Mouse (Mus musculus): ENCODE measurements around the gene Znrd1as. TPM values are rescaled to one million over a fixed set of nuclear protein-coding genes. Genes with fewer than 3 reads are reported as not detected.
"Not testable (repeated sequence)": the region's sequence is repeated elsewhere in the genome, so short reads cannot be mapped to it uniquely, and the experiment has no call there.

Gene Znrd1as
- total RNA-seq, 2 experiments from 2014 or later: 7.1 to 9.2 TPM

DNA sequence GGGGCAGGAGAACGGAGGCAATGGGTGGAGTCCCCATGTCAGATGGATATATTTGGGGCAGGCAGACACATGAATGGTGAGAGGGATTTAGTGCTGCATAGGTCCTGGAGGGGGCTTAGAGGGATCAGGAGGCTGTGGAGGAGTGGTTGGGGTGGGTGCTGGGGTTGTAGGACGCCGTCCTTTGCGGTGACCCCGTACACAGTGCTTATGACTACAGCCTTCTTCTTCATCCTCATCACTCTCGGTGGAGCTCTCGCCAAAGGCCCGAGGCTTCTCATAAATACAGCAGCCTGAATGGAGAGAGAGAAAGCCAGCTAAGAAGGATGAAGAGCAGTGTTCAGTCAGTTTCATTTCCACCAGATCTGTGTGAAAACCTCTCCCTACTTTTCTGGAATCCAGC is 9.1 kb upstream of the Znrd1as start:
- no peak for DNase-seq (ENCODE audit: low spot score in 2 of 2)

DNA sequence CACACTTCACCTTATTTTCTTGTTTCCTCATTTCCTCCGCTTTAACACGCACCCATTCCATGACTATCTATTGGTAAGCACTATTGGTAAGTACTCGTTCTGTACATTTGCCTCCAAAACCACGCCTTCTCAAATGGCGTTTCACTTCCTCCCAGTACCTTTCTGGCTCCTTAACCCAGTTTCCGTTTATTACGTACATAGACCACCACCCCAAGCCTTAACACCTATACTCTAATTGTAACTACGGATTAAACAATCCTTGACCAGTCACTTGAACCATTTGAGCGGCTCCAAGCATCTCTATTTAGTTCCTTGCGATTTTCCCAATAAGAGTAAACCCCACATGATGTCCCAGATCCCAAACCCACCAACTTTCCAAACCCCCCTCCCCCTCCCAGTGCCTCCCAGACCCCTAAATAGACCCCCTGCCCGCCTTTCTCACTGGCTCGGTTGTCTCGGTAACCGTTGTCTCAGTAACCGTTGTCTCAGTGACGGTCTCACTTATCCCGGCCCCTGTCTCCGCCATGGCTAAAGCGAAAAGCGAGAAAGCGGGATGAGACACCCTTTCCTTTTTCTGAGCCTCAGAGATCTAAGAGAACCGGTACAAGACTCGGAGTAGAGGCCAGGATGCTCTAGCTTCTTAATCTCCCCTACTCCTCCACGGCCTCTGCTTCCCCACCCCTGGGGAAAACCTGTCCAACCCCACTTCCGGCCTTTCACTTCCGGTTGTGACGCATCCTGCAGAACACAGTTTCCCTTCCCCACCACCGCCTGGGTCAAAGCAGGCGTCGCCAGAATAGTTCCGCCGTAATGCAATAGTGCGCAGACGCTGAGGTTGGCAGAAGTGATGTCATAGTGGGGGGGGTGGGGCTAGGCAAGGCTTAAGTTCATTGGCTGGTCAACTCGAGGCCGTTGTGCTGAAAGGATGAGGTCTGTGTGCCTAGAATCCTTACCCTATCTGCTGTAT is 7.1 kb upstream of the Znrd1as start, which contains the start of gene Ppp1r11:
Ppp1r11 (minus strand) TSS at position 761 of the 967 bp plus-strand sequence.
- DNase-seq (ENCODE audit: low spot score in 2 of 2): peak; percentile 84 to 94

DNA sequence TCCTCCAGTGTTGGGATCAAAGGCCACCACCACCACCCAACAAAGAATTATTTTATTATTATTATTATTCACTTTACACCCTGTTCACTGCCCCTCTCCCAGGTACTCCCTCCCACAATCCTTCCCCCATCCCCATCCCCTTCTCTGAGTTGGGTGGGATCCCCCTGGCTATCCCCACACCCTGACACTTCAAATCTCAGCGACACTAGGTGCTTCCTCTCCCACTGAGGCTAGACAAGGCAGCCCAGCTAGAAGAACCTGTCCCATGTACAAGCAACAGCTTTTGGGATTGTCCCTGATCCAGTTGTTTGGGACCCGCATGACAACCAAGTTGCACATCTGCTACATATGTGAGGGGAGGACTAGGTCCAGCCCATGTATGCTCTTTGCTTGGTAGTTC is 5.8 kb upstream of the Znrd1as start:
- DNase-seq (ENCODE audit: low spot score in 2 of 2): no peak

DNA sequence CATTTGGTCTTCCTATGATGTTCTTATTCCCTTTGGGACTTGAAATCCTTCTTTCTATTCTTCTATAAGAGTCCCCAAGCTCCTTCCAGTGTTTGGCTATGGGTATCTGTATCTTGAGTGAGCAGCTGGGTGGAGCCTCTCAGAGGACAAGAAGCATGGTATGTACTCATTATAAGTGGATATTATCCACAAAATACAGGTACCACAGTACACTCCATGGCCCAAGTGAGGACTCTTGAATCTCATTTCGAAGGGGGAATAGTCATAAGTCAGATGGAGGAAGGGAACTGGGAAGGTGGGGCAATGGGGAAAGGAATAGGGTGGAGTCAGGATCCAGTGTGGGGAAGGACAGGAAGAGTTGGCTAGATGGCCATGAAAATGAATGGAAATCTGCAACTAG is 5.3 kb upstream of the Znrd1as start:
- no peak for DNase-seq (ENCODE audit: low spot score in 2 of 2)

DNA sequence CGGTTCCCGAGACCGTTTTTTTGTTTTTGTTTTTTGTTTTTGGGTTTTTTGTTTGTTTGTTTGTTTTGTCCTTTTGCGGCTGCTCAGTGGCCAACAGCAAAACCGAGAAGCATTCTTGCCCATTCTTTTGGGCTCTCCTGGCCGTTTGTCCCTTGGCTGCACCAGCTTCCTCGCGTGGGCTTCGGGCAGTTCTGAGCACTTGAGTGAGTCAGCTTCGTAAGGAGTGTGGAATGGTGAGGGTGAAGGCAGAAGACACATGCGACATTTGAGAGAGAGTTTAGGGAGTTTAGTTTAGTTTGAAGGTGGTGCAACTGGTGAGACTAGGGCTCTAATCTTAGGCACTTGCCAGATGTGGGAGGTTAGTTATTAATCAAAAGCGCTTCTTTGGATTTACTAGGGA is 492 bp downstream of the Znrd1as start:
- no peak for DNase-seq (ENCODE audit: low spot score in 2 of 2)

DNA sequence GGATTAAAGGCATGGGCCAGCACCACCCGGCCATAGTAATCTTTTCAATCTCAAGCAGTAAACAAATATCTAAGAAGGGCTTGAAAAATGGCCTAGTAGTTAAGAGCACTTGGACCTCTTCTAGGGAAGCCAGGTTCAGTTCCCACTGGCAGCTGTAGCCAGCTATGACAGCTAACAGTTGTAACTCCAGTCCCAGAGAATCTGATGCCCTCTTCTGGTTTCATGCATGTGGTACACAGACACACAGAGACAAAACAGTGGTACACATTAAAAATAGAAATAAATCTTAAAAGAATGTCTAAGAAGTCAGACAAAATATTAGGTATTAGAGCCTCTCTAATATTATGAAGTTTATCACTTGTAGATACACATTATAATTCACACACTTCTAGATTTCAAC is 2.7 kb downstream of the Znrd1as start:
- no peak for DNase-seq (ENCODE audit: low spot score in 2 of 2)

DNA sequence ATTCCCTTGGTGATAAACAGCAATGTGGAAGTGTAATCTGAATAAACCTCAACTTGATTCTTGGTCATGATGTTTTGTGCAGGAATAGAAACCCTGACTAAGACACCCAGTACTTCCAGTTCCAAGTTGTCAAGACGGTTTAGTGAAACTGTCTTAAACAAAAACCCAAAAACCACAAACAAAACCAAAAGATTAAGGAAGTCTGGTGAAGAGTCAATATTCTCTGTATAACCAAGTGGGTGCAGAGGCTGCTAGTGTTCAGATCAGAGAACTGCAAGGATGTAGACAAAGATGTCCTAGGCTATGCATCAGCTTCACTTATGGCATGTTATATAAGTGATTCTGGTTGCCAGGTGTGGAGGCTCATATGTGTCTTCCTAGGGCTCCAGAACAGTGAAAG is 8.5 kb downstream of the Znrd1as start:
- no peak for DNase-seq (ENCODE audit: low spot score in 2 of 2)

DNA sequence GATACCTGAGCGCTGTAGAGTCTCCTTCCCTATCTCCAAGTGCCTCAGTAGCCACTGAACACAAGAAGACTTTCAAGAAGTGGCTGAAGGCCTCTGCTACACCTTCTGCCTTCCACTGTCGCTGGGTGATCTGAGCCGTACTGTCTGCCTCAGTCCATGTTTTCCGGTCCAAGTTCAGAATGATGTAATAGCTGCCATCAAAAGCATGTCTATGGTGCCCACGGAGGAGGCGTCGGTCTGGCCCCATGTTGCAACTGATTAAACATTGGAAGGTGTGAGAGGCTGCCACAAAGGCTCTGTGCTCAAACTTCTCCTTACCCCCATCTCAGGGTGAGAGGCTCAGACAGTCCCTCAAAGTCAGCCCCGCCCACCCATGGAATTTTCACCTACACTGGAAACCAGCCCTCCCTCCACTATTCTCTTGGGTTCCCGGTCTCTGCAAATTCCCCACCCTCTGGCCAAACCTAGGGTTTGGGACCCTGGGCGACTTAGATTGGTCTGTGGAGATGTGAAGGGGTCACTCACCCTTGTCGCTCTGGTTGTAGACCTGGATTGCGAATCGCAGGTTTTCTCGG is 12.0 kb downstream of the Znrd1as start:
- no peak for DNase-seq (ENCODE audit: low spot score in 2 of 2)

DNA sequence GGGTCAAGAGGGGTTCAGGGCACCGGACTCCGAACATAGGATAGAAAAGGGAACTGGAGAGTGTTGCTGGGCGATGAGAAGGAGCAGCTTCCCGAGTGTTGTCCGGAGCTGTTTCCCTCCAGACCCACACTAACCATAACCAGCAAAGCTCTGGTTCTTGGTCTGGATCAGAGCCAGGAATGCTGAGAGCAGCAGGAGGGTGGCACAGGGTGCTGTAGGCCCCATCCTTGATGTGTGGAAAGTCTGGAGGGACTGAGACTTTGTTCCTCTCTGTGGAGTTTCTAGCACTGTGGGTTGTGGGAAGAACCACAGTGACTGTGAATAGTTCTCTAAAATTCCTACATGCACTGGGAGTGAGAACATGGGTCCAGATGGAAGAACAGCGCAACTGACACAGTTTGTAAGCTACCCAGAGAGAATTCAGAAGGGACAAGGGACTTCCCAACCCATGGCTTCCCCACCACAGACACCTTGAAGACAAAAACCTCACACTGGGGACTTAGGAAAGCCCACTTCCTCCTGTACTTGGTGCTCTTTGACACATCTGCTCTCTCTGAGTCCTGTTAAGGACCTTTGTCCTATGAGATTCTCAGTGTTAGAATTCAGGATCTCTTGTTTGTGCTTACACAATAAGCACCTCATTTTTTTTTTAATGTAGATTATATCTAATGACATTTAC is 12.9 kb downstream of the Znrd1as start:
- DNase-seq (ENCODE audit: low spot score in 2 of 2): no peak

DNA sequence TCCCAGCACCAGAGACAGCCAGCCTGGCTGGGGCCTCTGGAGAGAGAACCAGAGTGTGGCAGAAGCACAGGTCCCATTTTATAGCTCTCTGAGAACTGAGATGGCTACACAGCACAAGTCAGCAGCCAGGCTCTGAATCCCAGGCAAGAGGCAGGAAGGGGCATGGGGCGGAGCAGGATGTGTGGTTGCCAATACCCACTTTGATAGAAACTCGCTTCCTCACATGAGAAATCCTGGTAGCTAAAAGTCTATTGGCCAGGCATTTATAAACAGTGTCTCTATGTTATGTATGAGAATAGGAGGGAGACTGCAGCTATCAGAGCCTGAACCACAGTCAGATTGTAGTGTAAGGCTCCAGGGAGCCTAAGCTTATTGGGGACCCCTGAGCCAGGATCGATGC is 14.4 kb downstream of the Znrd1as start:
- DNase-seq (ENCODE audit: low spot score in 2 of 2): no peak

DNA sequence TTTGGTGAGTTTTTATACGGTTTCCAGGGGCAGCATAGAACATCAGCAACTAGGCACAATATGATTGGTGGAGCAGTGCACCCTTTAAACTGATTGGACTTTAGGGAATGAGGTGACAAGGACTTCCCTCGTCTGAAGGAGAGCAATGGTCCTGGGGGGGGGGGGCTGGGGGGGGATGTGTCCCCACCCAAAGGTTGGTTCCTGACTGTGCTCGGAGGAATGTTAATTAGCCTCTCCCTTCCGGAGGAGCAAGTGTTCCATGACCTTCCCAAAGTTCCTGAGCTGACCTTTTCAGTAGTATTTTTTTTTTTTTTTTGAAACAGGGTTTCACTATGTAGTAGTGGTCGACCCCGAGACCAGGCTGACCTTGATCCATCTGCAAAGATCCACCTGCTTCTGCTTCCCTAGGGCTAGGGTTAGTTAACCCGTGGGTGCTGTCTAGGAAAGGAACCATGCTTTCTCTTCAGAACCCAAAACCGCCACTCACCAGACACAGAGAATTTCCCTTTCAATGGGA is 14.9 kb downstream of the Znrd1as start:
- no peak for DNase-seq (ENCODE audit: low spot score in 2 of 2)

DNA sequence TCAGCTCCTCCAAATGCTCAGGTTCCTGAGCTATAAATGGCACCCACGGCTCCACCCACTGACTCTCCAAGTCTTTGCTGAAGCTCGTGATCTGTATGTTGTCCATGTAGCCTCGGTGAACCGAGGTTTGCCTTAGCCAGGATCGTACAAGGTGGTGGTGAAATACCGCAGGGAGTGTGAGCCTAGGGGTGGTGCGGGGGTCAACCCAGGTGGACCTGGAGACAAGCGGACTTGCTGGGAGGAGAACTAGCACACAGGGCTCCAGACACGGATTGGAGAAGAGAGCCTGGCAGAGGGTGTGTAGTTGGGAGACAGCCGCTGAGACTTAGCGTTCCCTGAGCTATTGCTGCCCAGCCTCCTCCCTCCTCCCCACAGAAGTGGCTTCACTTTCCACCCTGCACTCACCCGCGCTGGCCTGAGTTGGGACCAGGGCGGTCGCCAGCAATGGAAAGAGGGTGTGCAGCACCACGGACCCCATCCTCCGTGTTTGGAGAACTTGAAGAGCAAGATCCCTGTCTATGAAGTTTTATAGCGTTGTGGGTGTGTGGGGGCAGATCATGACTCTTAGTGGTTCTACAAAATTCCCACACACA is 22.9 kb downstream of the Znrd1as start, which contains the start of gene 2410137M14Rik:
2410137M14Rik (minus strand) TSS at position 17 of the 593 bp plus-strand sequence.
- DNase-seq (ENCODE audit: low spot score in 2 of 2): no peak

DNA sequence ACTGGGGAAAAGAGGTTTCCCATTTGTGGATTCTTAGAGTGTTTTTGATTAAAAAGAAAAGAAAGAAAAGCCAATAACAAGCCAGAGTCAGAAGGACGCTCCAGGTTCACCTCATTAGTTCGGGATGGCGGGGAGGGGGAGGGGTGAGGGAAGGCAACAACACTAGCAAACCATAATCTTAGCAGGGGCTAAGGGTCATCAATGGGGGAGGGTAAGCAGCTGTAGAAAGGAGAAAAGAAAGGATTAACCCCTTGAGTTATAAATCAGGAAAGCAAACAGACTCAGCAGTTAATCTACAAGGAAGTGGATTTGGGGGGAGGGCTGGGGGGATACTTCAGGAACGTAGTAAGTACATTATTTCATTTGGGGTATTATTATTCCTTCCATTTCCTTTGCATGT is 23.5 kb downstream of the Znrd1as start:
- no peak for DNase-seq (ENCODE audit: low spot score in 2 of 2)

DNA sequence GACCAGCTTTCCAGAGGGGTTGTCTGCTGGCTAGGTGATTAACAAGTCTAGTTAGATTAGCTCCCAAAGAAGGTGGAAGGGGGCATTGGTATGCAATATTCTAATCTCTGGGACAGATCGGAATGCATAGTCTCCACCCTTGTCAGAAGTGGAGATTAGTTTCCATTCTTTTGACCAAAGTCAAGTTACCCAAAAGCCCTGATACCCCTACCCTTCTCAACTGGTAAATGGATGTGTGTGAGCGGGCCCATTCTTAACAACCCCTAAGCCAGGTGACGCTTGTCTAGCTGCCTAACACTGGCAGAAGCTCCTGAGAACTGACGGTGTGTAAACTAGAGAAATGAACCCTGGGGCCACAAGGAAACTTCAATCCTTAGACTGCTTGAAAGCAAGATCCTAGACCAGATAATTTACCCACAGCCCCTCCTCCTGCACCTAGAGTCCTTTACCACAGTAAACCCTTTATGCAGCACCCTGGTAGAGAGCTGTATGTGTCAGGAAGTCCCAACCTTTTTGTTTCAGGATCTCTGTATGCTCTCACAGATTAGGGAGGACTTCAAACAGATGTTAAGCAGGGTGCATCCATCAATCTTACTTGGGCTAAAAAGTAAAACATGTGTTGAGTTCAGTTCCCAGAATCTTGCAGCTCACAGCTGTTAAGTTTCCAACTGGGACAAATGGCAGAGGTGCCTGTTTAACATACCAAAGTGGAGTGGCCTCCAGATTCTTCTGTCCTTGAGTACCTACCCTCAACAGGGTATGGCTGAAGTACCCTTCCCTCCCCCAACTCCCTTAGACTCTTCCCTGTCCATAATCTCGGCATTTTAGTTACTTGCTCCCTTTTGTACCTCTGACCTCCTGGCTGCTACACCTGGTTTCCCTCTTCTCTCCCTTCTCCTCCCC is 24.1 kb downstream of the Znrd1as start:
- DNase-seq (ENCODE audit: low spot score in 2 of 2): no peak

DNA sequence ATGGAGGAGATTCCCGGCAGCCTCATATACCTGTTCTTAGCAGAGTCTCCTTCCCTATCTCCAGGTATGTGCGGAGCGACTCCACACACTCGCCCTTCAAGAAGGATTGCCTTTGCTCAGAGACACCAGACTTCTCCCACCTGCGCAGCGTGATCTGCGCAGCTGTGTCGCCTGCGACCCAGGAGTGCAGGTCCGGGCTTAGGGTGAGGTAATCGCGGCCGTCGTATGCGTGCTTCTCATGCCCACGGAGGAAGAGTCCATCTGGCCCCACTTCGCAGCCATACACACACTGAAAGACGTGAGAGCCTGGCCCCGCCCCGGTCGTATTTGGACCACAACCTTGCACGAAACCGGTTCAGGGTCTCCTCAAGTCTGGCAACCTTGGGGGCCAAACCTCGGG is 30.1 kb downstream of the Znrd1as start:
- DNase-seq (ENCODE audit: low spot score in 2 of 2): no peak

DNA sequence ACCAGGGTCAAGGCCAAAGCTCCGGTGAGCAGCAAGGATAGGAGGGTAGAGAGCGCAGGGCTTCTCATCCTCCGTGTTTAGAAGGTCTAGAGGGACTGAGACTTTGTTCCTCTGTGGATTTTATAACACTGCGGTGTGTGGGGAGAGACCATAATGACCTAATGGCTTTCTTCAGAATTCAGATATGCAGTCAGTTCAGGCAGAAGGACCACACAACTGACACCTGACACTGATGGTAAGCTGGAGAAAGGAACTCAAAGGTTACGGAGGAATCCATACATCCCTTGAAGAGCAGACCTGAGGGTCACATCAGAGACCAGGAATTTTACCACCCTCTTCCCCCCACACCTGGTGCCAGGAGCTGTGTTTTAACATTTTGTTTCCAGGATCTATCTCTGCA is 31.0 kb downstream of the Znrd1as start, which contains the start of gene H2-M5:
H2-M5 (minus strand) TSS at position 101 of the 400 bp plus-strand sequence.
- no peak for DNase-seq (ENCODE audit: low spot score in 2 of 2)

DNA sequence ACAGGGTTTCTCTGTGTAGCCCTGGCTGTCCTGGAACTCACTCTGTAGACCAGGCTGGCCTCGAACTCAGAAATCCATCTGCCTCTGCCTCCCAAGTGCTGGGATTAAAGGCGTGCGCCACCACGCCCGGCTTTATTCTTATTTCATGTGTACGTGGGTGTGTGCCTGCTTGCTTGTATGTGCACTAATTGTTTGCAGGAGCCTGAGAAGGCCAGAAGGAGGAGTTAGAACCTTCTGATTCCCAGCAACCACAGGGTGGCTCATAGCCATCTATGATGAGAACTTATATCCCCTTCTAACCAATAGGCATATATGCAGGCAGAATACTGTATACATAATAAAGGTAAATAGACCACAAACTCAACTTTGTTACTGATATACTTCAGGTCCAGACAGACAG is 32.2 kb downstream of the Znrd1as start:
- DNase-seq (ENCODE audit: low spot score in 2 of 2): not testable (repeated sequence)

DNA sequence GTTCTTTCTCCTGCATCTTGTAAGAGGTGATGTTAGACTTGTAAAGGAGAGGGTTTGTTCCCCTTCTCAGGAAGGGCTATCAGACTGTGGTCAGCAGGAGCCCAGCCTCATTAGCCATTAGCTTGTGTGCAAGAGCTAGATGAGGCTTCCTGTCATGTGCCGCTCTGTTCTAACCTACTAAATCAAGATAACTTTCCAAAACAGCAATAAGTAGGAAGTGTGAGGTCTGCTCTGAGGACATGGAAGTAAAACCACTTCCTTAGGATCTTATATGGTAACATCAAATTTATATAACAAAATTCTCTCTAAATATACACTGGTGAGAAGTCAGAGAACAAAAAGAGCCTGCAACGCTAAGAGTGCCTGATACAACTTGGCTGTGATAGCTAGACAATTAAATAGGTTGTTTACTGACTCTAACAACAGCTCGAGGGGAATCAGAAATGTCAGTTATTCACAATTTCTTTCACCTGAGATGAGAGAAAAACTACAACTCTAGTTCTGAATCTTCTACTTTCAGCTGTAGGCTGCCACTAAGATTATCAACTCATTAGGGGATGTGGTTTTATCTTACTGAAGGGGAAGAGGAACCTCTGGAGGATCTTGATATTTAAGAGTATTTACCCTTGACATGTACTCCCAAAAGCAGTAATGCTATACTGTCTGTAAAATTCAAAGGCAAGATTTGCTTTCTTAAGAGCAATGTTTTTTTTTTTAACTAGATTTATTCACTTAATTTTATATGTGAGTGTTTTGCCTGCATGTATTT is 34.1 kb downstream of the Znrd1as start:
- DNase-seq (ENCODE audit: low spot score in 2 of 2): no peak

DNA sequence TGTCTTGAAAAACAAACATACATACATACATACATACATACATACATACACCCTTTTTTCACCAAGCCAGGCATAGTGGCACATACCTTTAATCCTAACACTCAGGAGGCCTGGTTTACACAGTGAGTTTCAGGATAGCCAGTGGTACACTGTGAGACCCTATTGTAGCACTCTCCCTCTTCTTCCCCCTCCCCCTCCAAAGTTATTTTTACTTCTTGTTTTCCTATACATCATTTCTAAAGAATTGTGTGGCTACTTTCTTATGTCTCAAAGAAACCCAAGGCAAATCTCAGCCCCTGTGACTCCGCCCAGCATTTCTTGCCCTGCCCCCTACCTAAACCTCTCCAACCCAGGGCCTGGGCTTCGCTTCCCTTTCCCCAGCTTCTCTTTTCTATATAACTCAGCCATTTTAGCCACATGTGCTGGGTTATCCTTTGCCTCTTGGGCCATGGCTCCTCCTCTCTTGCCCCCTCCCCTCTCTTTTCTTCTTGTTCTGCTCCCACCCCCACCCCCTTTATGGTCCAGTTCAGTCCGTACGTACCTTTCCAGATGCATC is 35.5 kb downstream of the Znrd1as start:
- no peak for DNase-seq (ENCODE audit: low spot score in 2 of 2)
